8 mouse cellular contexts compared by ENCODE assay signal in genomic region chr11:120190526-120191412, GRCm38 (mm10). TPM values are rescaled to one million over a fixed set of nuclear protein-coding genes. Genes with fewer than 3 reads are reported as not detected.
A peak's percentile ranks its signal among the peaks of the same experiment; 100 is the strongest.
DNase-seq lines count a peak whose midpoint lies in the region; ATAC-seq and TF ChIP-seq lines count a peak whose summit lies in the region.

No protein-coding gene starts in this region.

- peak overlapping the region; percentile 75 for H3K27ac ChIP-seq in heart, postnatal 0 days (ENCODE audit: low read depth)
- H3K27ac ChIP-seq in liver, embryonic 13.5 days: 0 out of 2 replicates have a peak overlapping the region, but pooled peaks have one; percentile 23

- peaks cover 41% of the 10 kb centered on the region for H3K27me3 ChIP-seq in E14TG2a.4 (ENCODE audit: insufficient read depth, low read length)
- H3K27me3 ChIP-seq in heart, postnatal 0 days (ENCODE audit: control insufficient read depth, insufficient read depth, low read length): no peaks in the 10 kb centered on the region
- H3K27me3 ChIP-seq in liver, embryonic 13.5 days: peaks cover 61% of the 10 kb centered on the region

- H3K4me3 ChIP-seq in E14TG2a.4 (replicated peaks; ENCODE audit: low read length): peak overlapping the region; percentile 89
- H3K4me3 ChIP-seq in heart, postnatal 0 days (ENCODE audit: low read depth, low read length): peak overlapping the region; percentile 77
- peak overlapping the region; percentile 66 for H3K4me3 ChIP-seq in liver, embryonic 13.5 days (replicated peaks)

- 49% methylated on average over 14 of the region's 14 CpGs for WGBS in heart, postnatal 0 days
- 52% methylated on average over 14 of the region's 14 CpGs for WGBS in liver, embryonic 13.5 days (ENCODE audit: insufficient replicate concordance)

- H3K4me1 ChIP-seq in E14TG2a.4 (replicated peaks; ENCODE audit: low read depth, low read length): peaks cover 56% of the 10 kb centered on the region
- peaks cover 12% of the 10 kb centered on the region; the same call in 1 of the 2 replicates for H3K4me1 ChIP-seq in heart, postnatal 0 days (ENCODE audit: control insufficient read depth, insufficient read depth)
- peaks cover 32% of the 10 kb centered on the region for H3K4me1 ChIP-seq in liver, embryonic 13.5 days (replicated peaks)

- peak overlapping the region; percentile 76 for H3K4me2 ChIP-seq in heart, postnatal 0 days (ENCODE audit: low read depth, low read length)
- H3K4me2 ChIP-seq in liver, embryonic 13.5 days: peak overlapping the region; percentile 79

- TF ChIP-seq CTCF in E14TG2a.4 (conservative IDR thresholded peaks at IDR 0.05; ENCODE audit: low read length): no peak
- no peak for TF ChIP-seq CTCF in heart, postnatal 0 days (IDR thresholded peaks at IDR 0.05; ENCODE audit: low read depth)

- no peak for TF ChIP-seq EP300 in heart, postnatal 0 days (IDR thresholded peaks at IDR 0.05; ENCODE audit: low read depth)

- DNase-seq in CD4-positive, CD25-positive, alpha-beta regulatory T cell, adult 2 months (ENCODE audit: low read depth, low spot score): peak; percentile 14
- no peak for DNase-seq in heart, postnatal 0 days (ENCODE audit: low spot score)
- no peak for DNase-seq in liver, embryonic 13.5 days
- no peak for DNase-seq in right cerebral cortex, postnatal 36 days (ENCODE audit: low spot score in 2 of 2)
- no peak for DNase-seq in T-cell, adult 2 months (ENCODE audit: low spot score)
- DNase-seq in left cerebral cortex, postnatal 36 days (ENCODE audit: low spot score in 2 of 2): no peak

- peak overlapping the region; percentile 26; the same call in 1 of the 2 replicates for H3K9ac ChIP-seq in heart, postnatal 0 days (replicated peaks; ENCODE audit: low read depth, low read length)
- peak overlapping the region; percentile 60 for H3K9ac ChIP-seq in liver, embryonic 13.5 days

- H3K9me3 ChIP-seq in E14TG2a.4 (ENCODE audit: low read length): no peaks in the 10 kb centered on the region
- H3K9me3 ChIP-seq in heart, postnatal 0 days (replicated peaks; ENCODE audit: control insufficient read depth, low read length): no peaks in the 10 kb centered on the region
- no peaks in the 10 kb centered on the region for H3K9me3 ChIP-seq in liver, embryonic 13.5 days (replicated peaks)

- no peaks in the 10 kb centered on the region for H3K36me3 ChIP-seq in E14TG2a.4 (ENCODE audit: insufficient read depth, low read length)
- H3K36me3 ChIP-seq in heart, postnatal 0 days (replicated peaks; ENCODE audit: control insufficient read depth, insufficient read depth, low read length): no peaks in the 10 kb centered on the region
- 0 out of 2 replicates have a peak, but pooled peaks cover 2% of the 10 kb centered on the region for H3K36me3 ChIP-seq in liver, embryonic 13.5 days

- intact Hi-C loops in left cerebral cortex, postnatal 36 days (cut with DNase I): no loop called here

- ATAC-seq in CD4-positive, CD25-positive, alpha-beta regulatory T cell, adult 4 months: no peak
- ATAC-seq in heart, postnatal 0 days (ENCODE audit: insufficient read depth, low read depth): no peak
- no peak for ATAC-seq in liver, embryonic 13.5 days (ENCODE audit: low read depth)

RNA-seq across cellular contexts. Expression of gene Slc38a10, which starts 39.6 kb away (rescaled TPM):
- polyA plus RNA-seq in CD4-positive, CD25-positive, alpha-beta regulatory T cell, adult 4 months (2017; shearing (Covaris generic)): 10 to 100 TPM; 34.8 to 49.2 TPM
- total RNA-seq in heart, postnatal 0 days (2014; rRNA removed; ENCODE audit: low replicate concordance): 113 and 139 TPM in 2 replicates
- 56.2 and 65.9 TPM in 2 replicates for polyA plus RNA-seq in heart, postnatal 0 days (2015; fragmentation: Nextera tagmentation; extraction: Ambion mirVana)
- 35.5 and 38.3 TPM in 2 replicates for polyA plus RNA-seq in liver, embryonic 13.5 days (2015; fragmentation: Nextera tagmentation; extraction: Ambion mirVana)
- total RNA-seq in left cerebral cortex, postnatal 36 days (2021): 10 to 100 TPM; 80.8 to 86.4 TPM

RNA-seq across cellular contexts. Expression of gene Bahcc1, which starts 42.0 kb away (rescaled TPM):
- polyA plus RNA-seq in CD4-positive, CD25-positive, alpha-beta regulatory T cell, adult 4 months (2017; shearing (Covaris generic)): not detected
- 12.2 and 13.1 TPM in 2 replicates for total RNA-seq in heart, postnatal 0 days (2014; rRNA removed; ENCODE audit: low replicate concordance)
- 2.8 and 3.5 TPM in 2 replicates for polyA plus RNA-seq in heart, postnatal 0 days (2015; fragmentation: Nextera tagmentation; extraction: Ambion mirVana)
- polyA plus RNA-seq in liver, embryonic 13.5 days (2015; fragmentation: Nextera tagmentation; extraction: Ambion mirVana): 1.3 and 1.4 TPM in 2 replicates
- total RNA-seq in left cerebral cortex, postnatal 36 days (2021): 10 to 100 TPM; 15.3 to 20.9 TPM
